Mouse (Mus musculus): Measurements from ENCODE around the gene Samsn1.

Gene Samsn1

DNA sequence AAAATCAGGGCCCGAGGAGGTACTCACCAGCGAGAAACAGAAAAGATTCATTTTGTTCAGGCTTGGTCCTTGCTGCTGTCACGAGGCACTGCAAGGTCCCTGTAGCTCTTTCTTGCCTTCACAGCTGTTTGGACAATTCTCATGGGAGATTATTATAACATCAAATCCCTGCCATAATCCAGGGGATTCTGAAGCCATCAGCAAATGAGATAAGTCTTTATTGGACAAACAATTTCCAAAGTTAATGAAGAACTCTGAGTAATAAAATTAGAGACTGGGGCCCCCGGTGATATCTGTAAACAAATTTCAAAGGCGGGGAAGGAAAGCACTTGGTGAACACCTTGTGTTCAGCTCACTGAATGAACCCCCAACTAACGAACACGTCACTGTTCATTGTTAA is at the start of gene Samsn1:
TSS of gene Samsn1 (minus strand) at position 101 of the 400 bp plus-strand sequence.
- no peak for DNase-seq (ENCODE audit: low spot score)

- no peak for DNase-seq (ENCODE audit: low spot score)
Observed at GRCm38 (mm10) chr16:76066082-76066635, 44.1 kb upstream of the Samsn1 start.

GRCm38 (mm10) chr16:76054976-76055375 is 32.9 kb upstream of the Samsn1 start:
- no peak for DNase-seq (ENCODE audit: low spot score)

- DNase-seq (ENCODE audit: low spot score): no peak
Observed at GRCm38 (mm10) chr16:76054079-76054478, 32.0 kb upstream of the Samsn1 start.

DNA sequence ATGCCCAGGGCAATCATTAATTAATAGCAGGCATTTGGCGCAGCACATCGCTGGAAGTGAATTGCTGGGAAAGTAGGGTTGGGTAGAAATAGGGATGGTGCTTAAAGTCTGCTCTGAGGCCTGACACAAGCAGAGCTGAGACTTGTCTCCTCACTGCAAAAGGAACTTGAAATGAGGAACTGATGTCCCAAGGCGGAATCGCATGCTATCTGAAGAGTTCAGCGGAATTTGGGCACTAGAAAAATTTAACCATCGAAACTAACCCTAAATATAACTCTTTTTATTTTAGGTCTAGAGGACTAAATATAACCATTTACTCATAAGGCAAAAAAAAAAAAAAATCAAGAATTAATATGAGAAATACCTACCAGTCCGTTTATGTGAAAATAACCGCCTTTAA is 31.5 kb upstream of the Samsn1 start:
- no peak for DNase-seq (ENCODE audit: low spot score)

GRCm38 (mm10) chr16:76047066-76047465 is 25.0 kb upstream of the Samsn1 start:
- no peak for DNase-seq (ENCODE audit: low spot score)

- no peak for DNase-seq (ENCODE audit: low spot score)
Observed at GRCm38 (mm10) chr16:76040319-76040945, 18.4 kb upstream of the Samsn1 start.

- DNase-seq (ENCODE audit: low spot score): no peak
Observed at GRCm38 (mm10) chr16:76019164-76019563, 2.9 kb downstream of the Samsn1 start.

DNA sequence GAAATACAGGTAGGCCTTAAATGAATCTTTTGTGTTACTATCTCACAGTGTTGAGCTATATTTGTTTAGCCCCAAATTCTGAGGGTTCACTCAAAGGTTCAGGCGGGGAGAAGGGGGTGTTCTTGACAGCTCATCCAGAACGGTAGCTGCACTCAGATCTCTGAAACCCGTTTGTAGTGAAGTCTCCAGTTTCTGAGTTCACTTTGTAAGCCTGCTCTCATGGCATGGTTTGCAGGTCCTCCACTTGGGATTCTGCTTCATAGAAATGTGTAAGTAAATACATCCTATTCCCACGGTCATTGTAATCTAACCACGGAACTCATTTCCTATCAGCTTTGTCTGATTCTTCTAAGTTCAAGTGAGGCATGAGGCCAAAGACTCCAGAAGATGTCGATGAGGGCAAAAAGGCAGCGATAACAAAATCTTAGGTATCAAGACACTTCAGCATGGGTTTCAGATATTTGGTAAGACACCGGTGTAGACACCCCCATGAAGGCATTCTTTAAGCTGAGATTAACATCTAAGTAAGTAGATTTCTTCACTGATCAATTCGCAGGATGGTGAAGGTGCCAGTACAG is 18.2 kb downstream of the Samsn1 start:
- no peak for DNase-seq (ENCODE audit: low spot score)

GRCm38 (mm10) chr16:76002870-76003572 is 19.1 kb downstream of the Samsn1 start:
- DNase-seq (ENCODE audit: low spot score): no peak

DNA sequence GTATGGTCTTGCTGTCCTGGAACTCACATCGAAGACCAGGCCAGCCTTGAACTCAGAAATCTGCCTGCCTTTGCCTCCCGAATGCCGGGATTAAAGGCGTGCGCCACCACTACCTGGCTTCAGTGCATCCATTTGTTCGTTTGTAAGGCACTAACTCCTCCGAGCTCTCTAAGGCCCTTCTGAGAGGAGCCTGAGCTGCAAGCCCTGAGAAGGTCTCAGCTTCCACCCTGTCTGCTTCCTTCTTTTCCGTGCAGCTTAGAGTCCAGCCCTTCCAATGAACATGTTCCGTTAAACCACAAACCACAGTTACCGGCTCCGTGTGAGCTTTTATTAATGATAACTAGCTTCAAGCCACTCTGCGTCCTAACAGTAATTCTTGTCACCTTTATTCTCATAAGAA is 19.8 kb downstream of the Samsn1 start:
- no peak for DNase-seq (ENCODE audit: low spot score)

DNA sequence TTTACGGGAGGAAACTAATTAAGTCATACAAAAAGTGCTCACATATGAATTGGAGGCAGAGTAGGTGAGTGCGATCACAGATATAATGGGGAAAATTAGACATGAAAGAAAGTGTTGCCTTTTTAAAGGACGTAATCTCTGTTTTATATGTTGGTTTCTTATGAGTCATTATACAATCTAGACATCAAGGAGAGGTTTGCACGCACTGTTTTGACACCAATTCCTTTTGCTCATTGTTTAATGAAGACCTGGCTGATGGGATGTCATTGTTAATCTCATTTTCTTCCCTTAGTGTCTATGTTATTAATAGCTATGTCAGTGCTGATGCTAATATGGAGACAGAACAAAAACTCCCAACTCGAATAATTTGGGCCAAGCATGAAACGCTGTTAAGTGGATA is 20.3 kb downstream of the Samsn1 start:
- no peak for DNase-seq (ENCODE audit: low spot score)

GRCm38 (mm10) chr16:76000127-76000526 is 22.0 kb downstream of the Samsn1 start:
- DNase-seq (ENCODE audit: low spot score): no peak

DNA sequence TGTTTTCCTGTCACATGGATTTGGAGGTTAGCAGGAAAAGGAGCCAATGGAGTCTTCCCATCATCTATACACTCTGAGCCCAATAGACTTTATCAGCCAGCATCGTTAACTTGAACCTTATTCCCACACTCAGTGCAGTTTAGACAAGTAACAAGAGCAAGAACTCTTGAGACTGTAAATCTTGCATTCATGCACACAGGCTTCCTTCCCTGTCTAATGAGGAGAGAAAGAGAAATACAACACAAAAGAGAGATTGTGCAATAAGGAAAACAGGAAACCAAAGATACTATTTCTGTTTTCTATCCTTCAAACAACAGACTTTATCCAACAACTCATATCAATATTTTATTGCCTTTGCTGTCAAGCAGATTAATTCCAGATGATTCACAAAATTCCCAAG is 31.9 kb downstream of the Samsn1 start:
- DNase-seq (ENCODE audit: low spot score): no peak

DNA sequence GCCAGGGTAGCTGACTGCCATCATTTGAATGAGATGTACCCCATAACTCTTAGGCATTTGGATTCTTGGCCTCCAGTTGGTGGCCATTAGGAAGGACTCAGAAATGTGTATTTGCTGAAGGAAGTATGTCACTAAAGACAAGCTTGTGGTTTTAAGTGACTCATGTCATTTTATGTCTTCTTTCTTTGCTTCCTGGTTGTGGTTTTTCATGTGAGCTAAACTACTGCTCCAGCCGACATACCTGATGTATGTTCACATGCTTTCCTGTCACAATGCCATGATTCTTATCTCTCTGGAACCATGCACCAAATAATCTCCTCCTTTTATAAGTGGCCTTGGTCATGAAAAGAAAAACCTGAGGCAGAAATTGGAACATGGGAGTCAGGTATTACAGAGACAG is 38.2 kb downstream of the Samsn1 start:
- no peak for DNase-seq (ENCODE audit: low spot score)

- DNase-seq (ENCODE audit: low spot score): no peak
Observed at GRCm38 (mm10) chr16:75979381-75979780, 42.7 kb downstream of the Samsn1 start.

- DNase-seq (ENCODE audit: low spot score): no peak
Observed at GRCm38 (mm10) chr16:75977798-75978197, 44.3 kb downstream of the Samsn1 start.

- DNase-seq (ENCODE audit: low spot score): no peak
Observed at GRCm38 (mm10) chr16:75975682-75976332, 46.3 kb downstream of the Samsn1 start.

DNA sequence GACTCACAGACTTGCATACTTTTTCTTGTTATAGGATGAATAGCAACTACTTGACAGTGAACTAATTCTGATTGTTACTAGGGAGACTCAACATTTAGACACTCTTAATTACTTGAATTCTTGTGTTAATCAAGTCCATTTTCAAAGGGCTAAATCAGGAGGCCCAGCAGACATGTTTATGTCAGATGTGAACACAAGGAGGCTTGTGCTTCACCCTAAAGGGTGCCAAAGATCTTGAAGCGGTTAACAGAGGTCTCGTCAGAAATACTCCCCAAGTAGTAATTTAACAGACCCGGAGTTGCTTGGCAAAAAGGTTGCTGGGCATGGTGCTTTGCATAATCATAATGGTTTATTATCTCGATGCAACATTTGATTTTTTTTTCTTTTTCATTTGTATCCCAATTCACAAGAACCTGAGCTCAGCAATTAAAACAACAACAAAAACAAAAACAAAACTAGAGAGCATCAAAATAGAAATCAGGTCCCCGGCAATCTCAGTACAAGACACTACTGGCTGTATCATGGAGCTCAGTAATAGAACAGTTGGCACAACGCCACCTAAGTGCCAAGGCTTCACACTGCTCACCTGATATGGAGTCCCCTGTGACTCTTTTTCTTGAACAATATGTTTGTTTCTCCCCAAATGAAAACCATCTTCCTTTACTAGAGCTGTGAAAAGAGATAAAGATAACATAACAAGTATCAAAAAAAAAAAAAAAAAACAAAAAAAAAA is 51.6 kb downstream of the Samsn1 start:
- DNase-seq (ENCODE audit: low spot score): no peak

DNA sequence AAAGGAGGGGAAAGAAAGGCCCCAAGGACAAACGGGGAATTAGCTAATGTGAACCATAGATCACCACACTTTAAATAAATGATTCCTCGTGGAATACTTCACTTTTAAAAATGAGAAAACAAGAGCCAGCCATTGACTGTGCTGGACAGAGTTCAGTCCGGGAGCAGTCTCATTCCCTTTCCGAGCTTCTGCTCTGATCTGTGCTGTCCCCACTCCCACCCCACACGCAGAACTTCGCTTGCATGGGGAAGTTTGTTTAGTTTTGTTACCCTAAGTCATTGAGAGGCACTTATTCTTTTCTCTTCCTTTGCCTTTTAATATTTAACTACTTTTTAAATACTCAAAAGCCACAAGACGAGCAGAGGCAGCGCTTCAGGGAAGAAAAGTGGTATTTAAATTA is 60.1 kb downstream of the Samsn1 start:
- DNase-seq (ENCODE audit: low spot score): no peak

- no peak for DNase-seq (ENCODE audit: low spot score)
Observed at GRCm38 (mm10) chr16:75961487-75961886, 60.6 kb downstream of the Samsn1 start.

DNA sequence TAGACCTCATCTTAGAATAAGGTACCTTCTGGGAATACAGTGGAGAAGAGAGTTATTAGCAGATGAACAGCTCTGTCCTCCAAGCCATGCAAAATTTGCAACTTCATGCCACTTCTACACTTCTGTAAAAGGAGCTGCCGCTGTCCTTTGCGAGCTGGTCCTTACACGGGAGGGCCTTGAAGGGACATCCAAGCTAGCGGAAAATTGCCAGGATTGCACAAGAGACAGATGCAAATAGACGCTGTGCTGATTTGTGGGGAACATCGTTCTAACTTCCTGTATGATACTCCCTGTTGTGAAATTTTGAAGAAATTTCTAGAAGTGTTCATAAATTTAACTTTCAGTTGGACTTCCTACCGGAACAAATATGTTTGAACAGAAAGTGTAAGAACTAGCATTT is 61.0 kb downstream of the Samsn1 start:
- DNase-seq (ENCODE audit: low spot score): no peak
